Mouse (Mus musculus) intestine, embryonic 15.5 days (tissue): Measurements from ENCODE around the gene Ecm2. TPM values are rescaled to one million over a fixed set of nuclear protein-coding genes. Genes with fewer than 3 reads are reported as not detected.
A peak's percentile ranks its signal among the peaks of the same experiment; 100 is the strongest.

ENCODE experiments used
- ATAC-seq: fragments of 200-750 bp; cut with Nextera tagmentation; 2 replicates; pipeline ENCODE4 v1.8.0; 2017; ENCODE audit warnings: moderate TSS enrichment, moderate library complexity
- H3K27ac ChIP-seq: fragments of 300-500 bp; sonication (generic); 2 replicates; pipeline ENCODE4 v1.5.1; 2015; ENCODE audit warnings: mild to moderate bottlenecking, inconsistent platforms
- H3K27me3 ChIP-seq: fragments of 300-500 bp; sonication (generic); replicated peaks from 2 replicates; pipeline ENCODE4 v1.6.1; 2015; ENCODE audit warnings: inconsistent platforms
- H3K36me3 ChIP-seq: fragments of 300-500 bp; sonication (generic); 2 replicates; pipeline ENCODE4 v1.6.1; 2015; ENCODE audit warnings: inconsistent platforms
- H3K4me1 ChIP-seq: fragments of 300-500 bp; sonication (generic); replicated peaks from 2 replicates; pipeline ENCODE4 v1.6.1; 2015; ENCODE audit warnings: inconsistent platforms
- H3K4me2 ChIP-seq: fragments of 300-500 bp; sonication (generic); replicated peaks from 2 replicates; pipeline ENCODE4 v1.6.1; 2015; ENCODE audit warnings: mild to moderate bottlenecking, inconsistent platforms
- H3K4me3 ChIP-seq: fragments of 300-500 bp; sonication (generic); replicated peaks from 2 replicates; pipeline ENCODE4 v1.5.1; 2015; ENCODE audit warnings: inconsistent platforms
- H3K9ac ChIP-seq: fragments of 300-500 bp; sonication (generic); 2 replicates; pipeline ENCODE4 v1.6.1; 2015; ENCODE audit warnings: inconsistent platforms
- H3K9me3 ChIP-seq: fragments of 300-500 bp; sonication (generic); 2 replicates; pipeline ENCODE4 v1.6.1; 2016; ENCODE audit warnings: inconsistent platforms
- whole genome bisulfite sequencing: fragments of 180-500 bp; shearing (Covaris S2); methylation state at CpG from one replicate; pipeline ENCODE4 v1.1.7; 2015; 5-methylcytosine and 5-hydroxymethylcytosine counted together
- polyA plus RNA-seq: library from polyadenylated mRNA; unstranded; fragments of >200 nt; fragmentation: Nextera tagmentation; extraction: Ambion mirVana; gene quantifications from 2 replicates; pipeline ENCODE4 v1.2.1, GENCODE M21; 2015

Ecm2 gene
- polyA plus RNA-seq, 1 experiment from 2014 or later, result 0.84 TPM

DNA sequence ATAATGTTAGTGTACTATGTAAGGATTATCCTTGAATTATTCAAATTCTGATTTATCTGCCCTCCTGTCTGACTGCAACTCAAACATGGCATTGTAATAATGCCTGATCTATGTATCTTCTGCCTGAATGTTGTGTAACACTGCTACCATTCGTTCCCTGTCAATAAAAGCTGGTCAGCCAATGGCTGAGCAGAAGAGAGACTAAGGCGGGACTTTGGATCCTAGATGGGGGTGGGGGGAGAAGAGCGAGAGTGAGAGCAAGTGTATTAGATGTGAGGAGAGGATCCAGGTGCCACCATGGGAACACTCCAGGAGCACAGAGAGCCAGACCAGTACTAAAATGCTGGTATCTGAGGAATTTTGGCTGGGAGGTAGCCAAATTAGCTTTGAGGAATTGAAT is 65.8 kb downstream of the Ecm2 start:
- H3K4me2 ChIP-seq, result no peak overlapping the region
- no peak overlapping the region for H3K9ac ChIP-seq
- no peaks in the 10 kb centered on the region for H3K36me3 ChIP-seq
- no peaks in the 10 kb centered on the region for H3K27me3 ChIP-seq
- ATAC-seq, result no peak
- no peak overlapping the region for H3K4me3 ChIP-seq
- no peak overlapping the region for H3K27ac ChIP-seq
- H3K4me1 ChIP-seq, result no peaks in the 10 kb centered on the region
- 68% methylated on average over 3 of the region's 3 CpGs for WGBS
- H3K9me3 ChIP-seq, result no peaks in the 10 kb centered on the region

DNA sequence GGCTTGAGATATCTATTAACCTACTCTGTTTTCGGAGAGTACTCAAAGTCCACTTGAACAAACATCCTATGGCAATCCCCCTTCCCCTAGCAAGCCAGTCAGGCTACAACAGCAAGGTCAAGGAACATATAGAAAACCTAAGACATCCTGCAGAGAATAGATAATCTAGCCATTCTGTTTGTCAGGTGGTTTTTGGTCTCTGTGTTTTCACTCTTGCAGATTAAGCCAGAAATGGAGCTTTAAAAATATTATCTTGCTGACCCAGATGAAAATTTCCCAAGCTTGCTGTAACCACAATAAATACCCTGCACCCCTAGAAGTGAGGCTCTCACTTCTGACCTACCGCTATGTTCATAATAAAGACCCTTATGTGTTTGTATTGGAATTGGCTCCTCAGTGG is 66.8 kb downstream of the Ecm2 start:
- no peak for ATAC-seq

DNA sequence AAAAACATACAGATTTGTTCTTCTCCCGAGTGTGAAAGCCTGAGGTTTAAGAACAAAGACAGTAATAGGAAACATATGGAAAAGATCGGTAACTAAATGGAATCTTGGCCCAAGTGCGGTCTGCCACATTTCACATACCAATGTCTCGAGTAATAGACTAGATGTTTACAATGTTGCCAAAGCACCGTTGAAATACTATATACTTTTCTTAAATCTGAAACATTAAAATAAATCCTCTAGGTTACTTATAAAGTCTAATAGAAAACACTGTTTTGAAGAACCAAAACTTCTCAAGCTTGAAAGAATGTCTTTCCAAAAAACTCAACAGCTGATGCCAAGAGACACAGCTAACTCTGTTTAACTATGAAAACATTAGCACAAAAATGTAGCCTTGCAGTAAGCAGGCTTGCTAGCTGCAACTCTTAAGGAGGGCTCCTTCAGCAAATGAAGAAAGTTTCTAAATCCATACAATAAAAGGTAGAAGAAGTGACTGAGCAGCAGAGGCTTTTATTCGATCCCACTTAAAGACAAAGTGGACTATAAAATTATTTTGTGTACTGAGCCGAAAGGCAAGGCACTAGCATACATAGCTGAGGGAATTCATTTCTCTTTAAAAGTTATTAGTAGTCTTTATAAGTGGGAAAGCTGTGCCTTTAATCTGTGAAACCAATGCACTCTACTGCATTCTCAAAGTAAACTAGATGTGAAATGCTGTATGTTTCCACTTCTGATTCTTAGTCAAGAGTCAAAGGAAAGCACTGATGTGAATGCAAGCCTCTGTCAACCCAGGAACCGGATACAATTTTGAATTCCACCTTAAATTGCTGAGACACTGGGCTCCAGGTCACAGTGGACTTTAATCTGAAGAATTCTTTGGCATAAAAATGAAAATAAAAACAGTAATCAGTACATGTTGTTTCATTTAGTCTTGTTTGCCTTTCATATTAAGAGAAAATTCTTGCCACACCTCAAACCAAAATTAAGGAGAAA is 77.2 kb downstream of the Ecm2 start, which contains the start of gene Omd:
Gene Omd, plus strand, starts transcription at position 922 of the 990 bp plus-strand sequence.
- no peaks in the 10 kb centered on the region for H3K9me3 ChIP-seq
- H3K4me3 ChIP-seq, result no peak within 1 kb of the TSS
- H3K27ac ChIP-seq, result peak within 1 kb of the TSS; percentile 67
- ATAC-seq, result peak; percentile 69
- H3K27me3 ChIP-seq, result no peaks in the 10 kb centered on the region
- no peaks in the 10 kb centered on the region for H3K4me1 ChIP-seq
- no peaks in the 10 kb centered on the region for H3K36me3 ChIP-seq
- no peak within 1 kb of the TSS for H3K9ac ChIP-seq
- 0 out of 2 replicates have a peak within 1 kb of the TSS, but pooled peaks have one; percentile 4 for H3K4me2 ChIP-seq
- WGBS, result 39% methylated on average over 8 of the region's 8 CpGs

More for the DNA sequence above, 66.8 kb downstream of the Ecm2 start:
- Histone ChIP-seq H3K27ac (no peak overlapping the region), H3K4me2 (no peak overlapping the region), H3K4me3 (no peak overlapping the region), H3K9me3 (no peaks in the 10 kb centered on the region), H3K36me3 (no peaks in the 10 kb centered on the region), H3K4me1 (no peaks in the 10 kb centered on the region), H3K27me3 (no peaks in the 10 kb centered on the region), H3K9ac (no peak overlapping the region)
- 68% methylated on average over 2 of the region's 2 CpGs for WGBS

Other genes starting within 250 kb of the Ecm2 start
- gene Fgd3, start 184.5 kb upstream of the Ecm2 start, polyA plus RNA-seq, result 0.94 and 0.95 TPM in 2 replicates
- 19.1 and 19.5 TPM in 2 replicates for gene Bicd2, start 163.2 kb upstream of the Ecm2 start, polyA plus RNA-seq
- gene Ippk, start 83.6 kb upstream of the Ecm2 start, polyA plus RNA-seq, result 19.1 and 19.7 TPM in 2 replicates
- gene Tes3-ps, start 11.5 kb upstream of the Ecm2 start, polyA plus RNA-seq, result 0.68 and 0.77 TPM in 2 replicates
- gene Aspn, start 39.6 kb downstream of the Ecm2 start, polyA plus RNA-seq, result 21.2 and 25.5 TPM in 2 replicates
- 0.68 and 0.91 TPM in 2 replicates for gene Omd, start 77.7 kb downstream of the Ecm2 start, polyA plus RNA-seq
- 56.4 and 68.3 TPM in 2 replicates for gene Ogn, start 103.2 kb downstream of the Ecm2 start, polyA plus RNA-seq
- 21.2 and 24.7 TPM in 2 replicates for gene Cenpp, start 148.0 kb downstream of the Ecm2 start, polyA plus RNA-seq
- gene Nol8, start 148.3 kb downstream of the Ecm2 start, polyA plus RNA-seq, result 14.4 and 17.1 TPM in 2 replicates
- gene Iars, start 177.3 kb downstream of the Ecm2 start, polyA plus RNA-seq, result 82.1 and 82.9 TPM in 2 replicates